Mouse (Mus musculus) brain, embryonic 14.5 days (tissue): ENCODE measurements around the gene Kazn.

Experiments
- CTCF ChIP-seq: fragments of 200-500 bp; IDR thresholded peaks from 2 replicates; pipeline ENCODE4 v1.5.1; 2012; ENCODE audit warnings: inconsistent platforms, mild to moderate bottlenecking, moderate library complexity, borderline replicate concordance; ENCODE audit not compliant: insufficient read depth, insufficient read length; ENCODE audit errors: extremely low read depth
- POLR2A ChIP-seq: fragments of 200-500 bp; IDR thresholded peaks from 2 replicates; pipeline ENCODE4 v1.6.1; 2012; ENCODE audit warnings: mild to moderate bottlenecking, inconsistent platforms, borderline replicate concordance; ENCODE audit not compliant: poor library complexity, insufficient read depth, insufficient read length, severe bottlenecking; ENCODE audit errors: extremely low read depth

- TF ChIP-seq CTCF = no peak
- TF ChIP-seq POLR2A = no peak
Measured at GRCm38 (mm10) chr4:142215760-142216159, 23.4 kb downstream of the Kazn start.
